Mouse (Mus musculus) liver, postnatal 0 days (tissue): ENCODE data around the gene Fam129c. TPM values are rescaled to one million over a fixed set of nuclear protein-coding genes. Genes with fewer than 3 reads are reported as not detected.

Experiments used
- ATAC-seq: fragments of 200-750 bp; cut with Nextera tagmentation; 2 replicates; pipeline ENCODE4 v1.8.0; 2017; ENCODE audit warnings: mild to moderate bottlenecking, moderate library complexity
- DNase-seq: peaks from one replicate; pipeline ENCODE4 v3.0.0-alpha.2; 2016
- H3K27ac ChIP-seq: fragments of 300-500 bp; sonication (generic); 2 replicates; pipeline ENCODE4 v1.5.1; 2014; ENCODE audit warnings: antibody characterized with exemption, moderate library complexity, mild to moderate bottlenecking, low read depth
- H3K27me3 ChIP-seq: fragments of 300-500 bp; sonication (generic); 2 replicates; pipeline ENCODE4 v1.6.1; 2014; ENCODE audit warnings: low read length, control low read depth, mixed read lengths; ENCODE audit not compliant: insufficient read depth
- H3K36me3 ChIP-seq: fragments of 300-500 bp; sonication (generic); replicated peaks from 2 replicates; pipeline ENCODE4 v1.6.1; 2014; ENCODE audit warnings: mild to moderate bottlenecking, control low read depth, low read length, moderate library complexity, mixed read lengths; ENCODE audit not compliant: insufficient read depth
- H3K4me1 ChIP-seq: fragments of 300-500 bp; sonication (generic); 2 replicates; pipeline ENCODE4 v1.6.1; 2014; ENCODE audit warnings: antibody characterized with exemption, mild to moderate bottlenecking, control low read depth; ENCODE audit not compliant: insufficient read depth
- H3K4me2 ChIP-seq: fragments of 300-500 bp; sonication (generic); 2 replicates; pipeline ENCODE4 v1.6.1; 2014; ENCODE audit warnings: low read depth, mild to moderate bottlenecking, low read length, moderate library complexity, mixed read lengths
- H3K4me3 ChIP-seq: fragments of 300-500 bp; sonication (generic); 2 replicates; pipeline ENCODE4 v1.5.1; 2014; ENCODE audit warnings: low read depth, low read length
- H3K9ac ChIP-seq: fragments of 300-500 bp; sonication (generic); replicated peaks from 2 replicates; pipeline ENCODE4 v1.6.1; 2014; ENCODE audit warnings: mild to moderate bottlenecking, moderate library complexity
- H3K9me3 ChIP-seq: fragments of 300-500 bp; sonication (generic); 2 replicates; pipeline ENCODE4 v1.6.1; 2016; ENCODE audit warnings: mild to moderate bottlenecking, control low read depth, low read length, mixed read lengths
- CTCF ChIP-seq: sonication (generic); IDR thresholded peaks from 2 replicates; pipeline ENCODE4 v1.5.1; 2016; ENCODE audit warnings: antibody characterized with exemption, low read depth
- EP300 ChIP-seq: IDR thresholded peaks from 2 replicates; pipeline ENCODE4 v1.6.1; 2016; ENCODE audit warnings: antibody characterized with exemption, low read depth, mild to moderate bottlenecking
- WGBS: fragments of 180-500 bp; shearing (Covaris S2); extraction: QIAGEN DNeasy Blood & Tissue Kit; methylation state at CpG from one replicate; pipeline ENCODE4 v1.1.7; 2014; ENCODE audit not compliant: insufficient replicate concordance; 5-methylcytosine and 5-hydroxymethylcytosine counted together
- polyA plus RNA-seq: library from polyadenylated mRNA; unstranded; fragments of >200 nt; fragmentation: Nextera tagmentation; extraction: Ambion mirVana; gene quantifications from 2 replicates; pipeline ENCODE4 v1.2.1, GENCODE M21; 2015

Fam129c gene
- polyA plus RNA-seq, 1 experiment from 2014 or later: 11.2 TPM

DNA sequence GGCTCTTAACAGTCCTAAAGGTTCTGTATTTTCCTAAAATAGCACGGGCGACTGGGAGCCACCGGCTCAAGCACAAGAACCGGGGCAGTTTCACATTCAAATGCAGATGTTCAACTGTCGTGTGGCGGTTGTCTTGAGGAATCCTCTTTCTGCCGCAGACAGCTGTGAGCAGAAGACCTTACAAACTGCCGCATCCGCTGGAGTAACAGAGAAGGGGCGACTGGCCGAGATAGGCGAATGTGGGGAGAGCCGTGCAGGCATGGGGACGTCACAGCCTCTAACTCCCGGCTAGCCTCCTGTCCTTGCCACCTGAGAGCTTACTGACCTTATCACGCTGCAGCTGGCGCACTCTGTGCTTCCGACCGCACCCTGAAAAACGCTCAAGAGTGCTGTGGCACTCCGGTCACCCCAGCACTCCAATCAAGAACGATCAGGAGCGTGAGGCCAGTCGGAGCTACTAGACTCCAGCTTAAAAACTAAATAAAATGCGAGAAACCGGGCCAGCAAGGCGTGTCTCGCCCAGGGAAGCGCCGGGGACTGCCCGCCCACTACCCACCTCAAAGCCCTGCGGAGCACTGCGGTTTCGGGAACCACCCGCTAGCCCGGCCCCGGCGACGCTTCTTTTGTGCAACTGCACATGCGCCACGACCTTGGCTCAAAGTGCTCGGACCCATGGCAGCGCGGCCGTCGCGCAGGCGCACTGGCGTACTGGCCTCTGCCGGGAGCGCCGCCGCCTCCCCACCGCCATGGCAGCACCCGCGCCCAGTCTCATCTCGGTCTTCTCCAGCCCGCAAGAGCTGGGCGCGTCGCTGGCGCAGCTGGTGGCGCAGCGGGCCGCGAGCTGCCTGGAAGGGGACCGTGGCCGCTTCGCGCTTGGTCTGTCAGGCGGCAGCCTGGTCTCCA, 5.7 kb upstream of the Fam129c start, which contains the start of gene Pgls:
TSS of gene Pgls (plus strand) at position 706 of the 903 bp plus-strand sequence.
- Histone ChIP-seq H3K9me3 (no peaks in the 10 kb centered on the region), H3K27me3 (no peaks in the 10 kb centered on the region), H3K36me3 (peaks cover 6% of the 10 kb centered on the region; the same call in 1 of the 2 replicates), H3K4me2 (peak within 1 kb of the TSS; percentile 86), H3K27ac (peak within 1 kb of the TSS; percentile 98), H3K9ac (peak within 1 kb of the TSS; percentile 79), H3K4me3 (peak within 1 kb of the TSS; percentile 78), H3K4me1 (peaks cover 40% of the 10 kb centered on the region)
- ATAC-seq (peak; percentile 84), DNase-seq (peak; percentile 94)
- 0% methylated on average over 68 of the region's 71 CpGs for WGBS
- TF ChIP-seq EP300 (peak; percentile 22; the same call in 1 of the 2 replicates), CTCF (no peak)

DNA sequence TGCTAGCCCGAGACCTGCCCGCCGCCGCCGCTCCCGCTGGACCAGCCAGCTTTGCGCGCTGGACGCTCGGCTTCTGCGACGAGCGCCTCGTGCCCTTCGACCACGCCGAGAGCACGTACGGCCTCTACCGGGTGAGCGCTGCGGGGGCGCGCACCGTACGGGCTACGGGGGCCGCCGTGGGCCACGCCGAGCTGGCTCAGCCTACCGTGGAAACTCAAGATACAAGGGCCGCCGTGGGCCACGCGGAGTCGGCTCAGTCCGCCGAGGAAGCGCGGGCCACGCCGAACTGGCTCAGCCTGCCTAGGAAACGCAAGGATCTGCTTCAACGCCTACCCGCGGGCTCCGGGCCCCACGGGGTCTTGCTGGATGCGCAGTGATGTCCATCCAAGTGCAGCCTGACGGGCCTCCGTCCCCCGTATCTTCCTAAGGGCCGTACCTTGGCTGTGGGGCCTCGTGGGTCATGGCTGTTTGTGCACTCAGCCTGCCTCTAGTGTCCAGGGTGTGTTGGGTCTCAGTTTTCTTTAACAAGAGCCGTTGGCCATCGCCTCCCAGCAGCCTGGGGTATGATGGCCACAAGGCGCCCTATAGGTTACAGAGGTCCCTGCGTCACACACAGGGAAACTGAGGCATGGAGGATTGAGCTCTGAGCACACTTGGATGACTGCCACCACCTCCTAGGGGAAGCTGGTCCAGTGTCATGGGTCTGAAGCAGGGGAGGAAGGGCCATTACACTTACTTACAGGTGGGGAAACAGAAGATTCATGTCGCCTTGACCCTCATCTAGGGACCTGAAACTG, 4.9 kb upstream of the Fam129c start:
- Histone ChIP-seq H3K4me2 (peak overlapping the region; percentile 86), H3K9me3 (no peaks in the 10 kb centered on the region), H3K9ac (peak overlapping the region; percentile 79), H3K27me3 (no peaks in the 10 kb centered on the region), H3K36me3 (peaks cover 6% of the 10 kb centered on the region; the same call in 1 of the 2 replicates), H3K4me3 (peak overlapping the region; percentile 78), H3K4me1 (peaks cover 40% of the 10 kb centered on the region), H3K27ac (peak overlapping the region; percentile 98)
- WGBS: 2% methylated on average over 57 of the region's 60 CpGs
- TF ChIP-seq EP300 (no peak), CTCF (0 out of 2 replicates have a peak, but pooled peaks have one; percentile 1)
- ATAC-seq (peak; percentile 63), DNase-seq (no peak)

GRCm38 (mm10) chr8:71593556-71594323, 3.7 kb upstream of the Fam129c start:
- TF ChIP-seq CTCF: no peak
- TF ChIP-seq EP300: no peak
- Histone ChIP-seq H3K4me1 (peaks cover 40% of the 10 kb centered on the region), H3K27me3 (no peaks in the 10 kb centered on the region), H3K36me3 (peaks cover 6% of the 10 kb centered on the region; the same call in 1 of the 2 replicates), H3K4me3 (peak overlapping the region; percentile 78), H3K4me2 (peak overlapping the region; percentile 86), H3K9ac (peak overlapping the region; percentile 79; the same call in 1 of the 2 replicates), H3K9me3 (no peaks in the 10 kb centered on the region), H3K27ac (peak overlapping the region; percentile 98; the same call in 1 of the 2 replicates)
- ATAC-seq (no peak), DNase-seq (no peak)
- 81% methylated on average over 8 of the region's 8 CpGs for WGBS

DNA sequence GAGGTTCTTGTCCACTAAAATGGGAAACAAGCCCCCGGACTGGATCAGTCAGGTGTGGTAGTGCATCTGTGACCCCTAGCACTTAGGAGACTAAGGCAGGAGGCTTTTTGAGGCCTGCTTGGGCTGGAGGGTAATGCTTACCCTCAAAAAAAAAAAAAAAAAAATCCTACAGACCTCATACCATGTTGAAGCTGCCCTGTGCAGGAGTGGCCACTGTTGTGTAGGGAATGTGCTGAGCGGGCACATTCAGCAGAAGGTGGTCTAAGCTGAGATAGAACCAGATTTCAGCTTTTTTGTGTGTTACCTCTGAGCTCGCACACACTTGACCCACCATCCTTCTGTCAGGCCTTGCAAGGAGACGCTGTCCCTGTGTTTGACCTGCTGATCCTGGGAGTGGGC, 3.1 kb upstream of the Fam129c start:
- WGBS: 87% methylated on average over 4 of the region's 4 CpGs
- no peak for ATAC-seq
- H3K27me3 ChIP-seq: no peaks in the 10 kb centered on the region
- H3K27ac ChIP-seq: no peak overlapping the region
- no peak for TF ChIP-seq CTCF
- TF ChIP-seq EP300: no peak
- peaks cover 40% of the 10 kb centered on the region for H3K4me1 ChIP-seq
- DNase-seq: no peak
- H3K4me3 ChIP-seq: no peak overlapping the region
- H3K4me2 ChIP-seq: peak overlapping the region; percentile 86
- H3K36me3 ChIP-seq: peaks cover 6% of the 10 kb centered on the region; the same call in 1 of the 2 replicates
- H3K9ac ChIP-seq: 0 out of 2 replicates have a peak overlapping the region, but pooled peaks have one; percentile 8
- H3K9me3 ChIP-seq: no peaks in the 10 kb centered on the region

DNA sequence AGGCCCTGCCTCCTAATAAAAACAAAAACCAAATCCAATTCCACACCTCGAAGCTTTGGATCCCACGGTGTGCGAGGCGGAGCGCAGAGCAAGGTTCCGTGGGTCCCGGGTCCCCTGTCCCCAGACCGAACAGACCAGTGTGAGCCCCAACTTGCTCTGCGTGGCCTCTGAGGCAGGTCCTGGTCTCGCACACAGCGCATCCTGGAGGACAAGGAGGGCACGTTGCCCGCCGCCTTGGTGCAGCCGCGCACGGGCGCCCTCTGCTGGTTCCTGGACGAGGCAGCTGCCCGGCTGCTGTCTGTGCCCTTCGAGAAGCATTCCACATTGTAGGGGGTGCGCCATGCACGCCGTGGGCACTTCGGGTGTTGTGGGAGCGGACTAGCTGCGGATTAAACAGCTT, 1.6 kb upstream of the Fam129c start:
- 0 out of 2 replicates have a peak overlapping the region, but pooled peaks have one; percentile 13 for H3K9ac ChIP-seq
- H3K36me3 ChIP-seq: peaks cover 11% of the 10 kb centered on the region; the same call in 1 of the 2 replicates
- peak overlapping the region; percentile 53 for H3K27ac ChIP-seq
- ATAC-seq (peak; percentile 20; the same call in 1 of the 2 replicates), DNase-seq (peak; percentile 92)
- no peak overlapping the region for H3K4me3 ChIP-seq
- H3K4me1 ChIP-seq: peaks cover 31% of the 10 kb centered on the region
- no peaks in the 10 kb centered on the region for H3K27me3 ChIP-seq
- WGBS: 13% methylated on average over 27 of the region's 27 CpGs
- peak; percentile 100 for TF ChIP-seq CTCF
- TF ChIP-seq EP300: no peak
- H3K4me2 ChIP-seq: peak overlapping the region; percentile 15; the same call in 1 of the 2 replicates
- no peaks in the 10 kb centered on the region for H3K9me3 ChIP-seq
